Mouse (Mus musculus): ENCODE data around the gene Parp4.

DNA sequence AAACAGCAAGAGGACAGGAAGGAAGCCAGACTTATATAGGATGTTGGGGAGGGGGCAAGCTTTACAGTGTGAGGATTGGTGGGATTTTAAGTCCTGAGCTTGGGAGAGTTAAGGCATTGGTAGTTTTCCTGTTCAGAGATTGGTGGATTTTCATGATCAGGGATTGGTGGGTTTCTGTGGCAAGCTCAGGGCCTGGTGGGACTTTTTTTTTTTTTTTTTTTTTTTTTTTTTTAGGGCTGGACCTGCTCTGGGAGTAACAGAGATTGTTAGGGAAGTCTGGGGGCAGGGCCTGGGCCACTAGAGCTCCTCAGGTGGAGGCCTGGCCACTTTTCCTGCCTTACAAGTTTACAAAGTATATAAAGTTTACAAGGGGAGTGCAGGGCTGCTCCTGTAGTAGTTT lies 74.0 kb downstream of the Parp4 start:
- TF ChIP-seq CTCF (IDR thresholded peaks at IDR 0.05; ENCODE audit: insufficient read depth, low read depth, low read length) (no peak), POLR2A (IDR thresholded peaks at IDR 0.05; ENCODE audit: insufficient read depth, low read depth, low read length) (no peak)

All from olfactory bulb, adult 2 months (tissue).